Mouse (Mus musculus) spleen, adult 12 weeks (tissue): ENCODE results near the gene Vdac1.

Source experiments
- DNase-seq: peaks from one replicate; pipeline ENCODE4 v3.0.0; 2022; ENCODE audit warnings: low spot score

Vdac1 gene

DNA sequence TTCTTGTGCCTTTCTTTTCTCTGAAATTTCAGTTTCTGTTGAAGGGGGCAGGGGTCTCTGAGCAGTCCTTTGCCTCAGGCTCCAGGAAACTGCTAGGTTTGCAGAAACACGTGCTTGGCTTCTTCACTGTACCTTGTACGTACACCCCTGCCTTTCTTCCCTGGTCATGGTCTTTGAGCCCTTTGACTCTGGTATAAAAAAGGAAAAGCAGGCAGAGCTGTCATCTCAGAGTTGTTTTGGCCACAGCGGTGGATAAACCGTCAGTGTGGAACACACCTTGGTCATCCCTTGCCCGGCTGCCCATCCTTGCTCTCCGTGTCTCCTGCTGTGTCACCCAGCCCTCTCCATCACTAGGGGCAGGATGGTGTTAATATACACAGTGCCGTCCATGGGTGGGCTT, 59.2 kb downstream of the Vdac1 start:
- DNase-seq: no peak

- DNase-seq: no peak
These were observed 59.8 kb downstream of the Vdac1 start for GRCm38 (mm10) chr11:52420296-52421052.

DNA sequence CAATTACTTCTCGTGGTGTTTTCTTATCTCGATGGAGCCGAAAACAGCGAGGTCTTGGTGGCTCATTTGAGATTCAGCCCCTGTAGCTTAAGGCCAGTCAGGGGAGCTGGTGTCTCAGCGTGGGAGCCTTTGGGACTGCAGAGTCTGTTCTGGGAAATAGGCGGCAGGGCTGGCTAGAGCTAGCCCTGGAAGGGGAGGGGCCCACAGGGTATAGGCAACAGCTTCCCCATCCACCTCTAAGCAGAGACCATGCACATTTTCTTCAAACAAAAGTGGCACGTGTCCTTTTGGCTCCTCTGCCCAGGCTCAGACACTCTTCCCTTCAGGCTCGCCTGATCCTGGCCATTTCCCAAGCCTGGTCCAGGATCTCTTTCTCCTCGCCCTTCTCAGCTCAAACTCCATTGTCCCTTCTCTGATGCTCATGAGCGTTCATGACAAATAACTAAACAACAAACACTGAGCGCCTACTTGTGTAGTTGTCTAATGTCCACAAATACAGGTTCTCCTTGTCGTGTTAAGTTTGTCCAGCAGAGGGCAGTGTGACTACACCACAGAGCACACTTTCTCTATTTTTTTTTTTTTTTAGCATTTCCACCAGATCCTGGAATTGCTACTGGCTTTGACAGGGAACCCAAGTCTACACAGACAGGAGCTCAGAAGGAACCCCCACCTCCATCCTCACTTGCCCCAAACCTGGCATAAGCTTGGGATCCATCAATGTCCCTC, 60.6 kb downstream of the Vdac1 start:
- peak; percentile 15 for DNase-seq

- no peak for DNase-seq
These were observed 68.8 kb downstream of the Vdac1 start for GRCm38 (mm10) chr11:52429440-52429839.

DNA sequence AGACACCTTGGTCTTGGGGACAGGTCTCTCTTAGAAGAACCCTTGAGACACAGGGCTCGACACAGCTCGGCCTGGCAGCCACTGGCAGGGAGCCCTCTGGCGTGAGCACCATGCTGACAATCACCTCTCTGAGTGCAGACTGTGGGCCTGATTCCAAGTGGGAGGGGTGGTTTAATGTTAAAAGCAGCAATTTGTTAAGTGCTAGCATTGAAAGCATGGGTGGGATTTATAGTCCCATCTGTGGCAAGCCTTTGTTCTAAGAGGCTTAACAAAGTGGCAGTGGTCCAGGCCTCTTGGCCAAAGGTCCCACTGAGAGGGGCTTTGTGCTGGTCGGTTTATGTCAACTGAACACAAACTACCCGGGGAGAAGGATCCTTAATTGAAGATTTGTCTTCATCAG, 70.9 kb downstream of the Vdac1 start:
- no peak for DNase-seq

DNA sequence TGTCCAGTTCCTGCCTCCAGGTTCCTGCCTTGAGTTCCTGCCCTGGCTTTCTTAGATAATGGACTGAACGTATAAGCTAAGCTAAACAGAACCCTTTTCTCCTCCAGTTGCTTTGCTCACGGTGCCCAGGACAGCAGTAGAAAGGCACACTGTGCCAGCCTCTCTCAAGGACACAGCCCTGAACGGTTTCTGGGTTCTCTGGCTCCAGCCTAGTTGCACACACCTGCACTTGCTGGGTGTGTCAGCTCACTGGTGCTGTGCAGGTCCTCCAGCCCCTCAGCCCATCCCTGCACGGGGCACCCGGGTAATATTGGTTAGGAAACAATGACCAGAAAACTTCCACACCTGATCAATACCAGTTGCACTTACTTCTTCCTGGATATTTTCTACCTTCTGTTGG, 71.5 kb downstream of the Vdac1 start:
- no peak for DNase-seq

- no peak for DNase-seq
These were observed 72.6 kb downstream of the Vdac1 start for GRCm38 (mm10) chr11:52433076-52433796.

DNA sequence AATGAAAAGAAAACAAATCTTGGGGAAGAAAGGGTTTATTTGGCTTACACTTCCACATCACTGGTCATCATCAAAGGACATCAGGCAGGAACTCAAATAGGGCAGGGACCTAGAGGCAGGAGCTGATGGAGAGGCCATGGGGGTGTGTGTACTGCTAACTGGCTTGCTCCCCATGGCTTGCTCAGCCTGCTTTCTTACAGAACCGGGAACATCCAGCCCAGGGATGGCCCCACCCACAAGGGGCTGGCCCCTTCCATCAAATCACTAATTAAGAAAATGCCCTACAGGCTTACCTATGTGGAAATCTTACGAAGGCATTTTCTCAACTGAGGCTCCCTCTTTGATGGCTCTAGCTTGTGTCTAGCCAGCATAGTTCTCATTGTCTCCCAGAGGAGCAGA, 73.1 kb downstream of the Vdac1 start:
- DNase-seq: no peak

DNA sequence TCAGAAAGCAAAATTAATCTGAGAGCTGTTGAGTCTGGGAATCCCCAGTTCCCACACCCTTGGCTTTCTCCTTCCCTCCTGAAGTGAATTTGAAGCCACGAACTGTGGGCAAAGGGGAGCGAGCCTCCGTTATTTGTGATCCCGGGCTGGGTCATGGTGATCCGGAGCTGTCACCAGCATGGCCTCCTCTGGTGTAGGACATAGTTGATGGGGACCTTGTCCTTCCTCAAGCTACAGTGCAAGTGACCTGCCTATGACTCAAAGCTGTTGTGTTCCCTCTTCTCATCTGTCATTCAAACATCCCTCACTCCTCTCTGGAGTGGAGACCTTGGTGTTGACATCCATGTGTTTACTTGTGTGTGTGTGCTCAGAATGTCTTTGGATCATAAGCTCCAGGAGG, 74.8 kb downstream of the Vdac1 start:
- no peak for DNase-seq

DNA sequence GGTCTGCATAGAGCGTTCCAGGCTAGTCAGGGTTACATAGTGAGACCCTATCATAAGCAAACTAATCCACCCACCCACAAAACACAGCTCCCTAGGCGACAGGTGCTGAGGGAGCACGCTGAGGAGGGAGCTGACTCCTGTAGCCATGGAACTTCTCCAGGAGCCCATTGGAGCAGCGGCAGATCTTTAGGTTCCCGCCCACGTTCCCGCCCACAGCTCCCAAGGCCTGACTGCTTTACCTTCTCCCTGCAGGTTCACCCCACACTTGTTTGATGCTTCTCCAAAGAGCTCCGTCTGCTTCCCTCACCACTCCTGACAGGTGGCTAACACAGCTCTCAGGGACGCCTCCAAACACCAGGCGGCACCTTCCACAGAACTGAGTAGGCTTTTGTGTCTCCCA, 76.5 kb downstream of the Vdac1 start:
- no peak for DNase-seq
